Mouse (Mus musculus) brain, embryonic 14.5 days (tissue): ENCODE measurements around the gene Tns2. TPM values are rescaled to one million over a fixed set of nuclear protein-coding genes. Genes with fewer than 3 reads are reported as not detected.
A peak's percentile ranks its signal among the peaks of the same experiment; 100 is the strongest.

Source experiments
- DNase-seq: peaks from one replicate; pipeline ENCODE4 v3.0.0-alpha.2; 2011; ENCODE audit warnings: low read depth
- CTCF ChIP-seq: fragments of 200-500 bp; IDR thresholded peaks from 2 replicates; pipeline ENCODE4 v1.5.1; 2012; ENCODE audit warnings: inconsistent platforms, mild to moderate bottlenecking, moderate library complexity, borderline replicate concordance; ENCODE audit not compliant: insufficient read depth, insufficient read length; ENCODE audit errors: extremely low read depth
- POLR2A ChIP-seq: fragments of 200-500 bp; IDR thresholded peaks from 2 replicates; pipeline ENCODE4 v1.6.1; 2012; ENCODE audit warnings: mild to moderate bottlenecking, inconsistent platforms, borderline replicate concordance; ENCODE audit not compliant: poor library complexity, insufficient read depth, insufficient read length, severe bottlenecking; ENCODE audit errors: extremely low read depth
- polyA plus RNA-seq: library from polyadenylated mRNA; depleted of rRNA; stranded (reverse); fragments of >200 nt; gene quantifications from 2 replicates; pipeline ENCODE4 v1.2.3, GENCODE M21; 2012; rRNA removed

The Tns2 gene
- 10.2 and 18.8 TPM in 2 replicates for polyA plus RNA-seq

GRCm38 (mm10) chr15:102100161-102100981, at the start of gene Tns2:
Gene Tns2, plus strand, starts transcription at chr15:102100413.
- TF ChIP-seq POLR2A (no peak), CTCF (peak; percentile 33; the same call in 1 of the 2 replicates)
- peak; percentile 74 for DNase-seq

DNA sequence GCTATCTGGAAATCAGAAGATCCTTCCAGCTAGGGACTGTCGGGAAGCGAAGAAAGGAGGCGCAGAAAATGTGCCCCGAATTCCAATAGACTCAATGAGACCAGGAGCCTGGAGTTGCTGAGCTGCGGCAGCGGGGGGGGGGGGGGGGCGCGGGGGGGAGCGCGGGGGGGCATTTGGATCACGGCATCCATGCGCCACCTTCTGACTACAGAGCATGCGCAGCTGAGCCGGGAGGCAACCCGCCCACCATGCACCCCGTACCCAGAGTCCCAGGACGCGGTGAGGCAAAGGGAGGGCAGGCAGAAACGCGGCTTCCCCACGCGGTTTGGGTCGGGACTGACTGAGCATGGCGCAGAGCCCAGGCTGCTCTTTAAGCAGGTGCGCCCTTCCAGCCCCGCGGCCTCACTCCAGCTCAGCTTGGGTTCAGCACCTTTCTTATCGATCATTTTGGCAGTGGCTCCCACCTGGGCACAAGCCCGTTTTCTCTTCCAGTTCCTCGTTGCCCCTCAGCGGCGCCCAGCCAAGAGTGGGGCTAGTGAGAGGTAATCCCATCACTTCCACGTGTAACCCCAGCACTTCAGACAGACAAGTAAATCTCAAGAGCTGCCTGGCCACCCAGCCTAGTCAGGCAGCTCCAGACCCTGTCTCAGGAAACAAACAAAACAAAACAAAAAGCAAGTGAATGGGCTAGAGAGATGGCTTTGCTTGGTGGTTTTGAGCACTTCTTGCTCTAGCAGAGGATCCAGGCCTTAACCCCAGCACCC, 48.1 kb upstream of the Tns2 start:
- peak; percentile 83 for DNase-seq

DNA sequence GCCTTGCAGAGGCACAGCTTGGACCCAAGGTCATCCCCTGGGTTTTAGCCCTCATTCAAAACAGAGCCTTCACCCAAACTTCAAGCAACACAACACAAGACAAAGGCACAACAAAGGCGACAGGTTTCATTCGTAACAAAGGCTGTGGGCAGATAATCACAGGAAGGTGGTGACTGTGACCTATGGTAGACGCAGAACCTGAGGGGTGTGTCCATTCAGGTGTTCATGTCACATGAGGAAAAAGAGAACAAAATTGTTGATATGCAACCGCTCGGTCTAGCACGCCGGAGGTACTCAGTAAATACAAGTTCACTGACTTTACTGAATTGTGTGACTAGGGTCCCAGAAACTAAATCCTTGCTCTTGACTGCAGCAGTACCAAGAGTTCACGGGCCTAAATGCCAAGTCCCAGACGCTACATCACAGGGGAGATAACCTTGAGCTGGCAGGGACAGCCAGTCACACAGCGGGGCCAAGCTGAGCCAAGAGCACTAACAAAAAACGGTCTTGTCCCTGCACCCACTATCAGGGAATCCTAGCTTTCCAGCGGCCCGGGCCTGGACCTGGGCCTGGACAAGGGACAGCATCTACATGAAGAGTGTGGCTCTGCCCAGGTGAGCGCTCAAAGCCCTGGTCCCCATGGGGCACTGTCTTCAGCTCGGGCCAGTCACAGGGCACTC, 43.6 kb upstream of the Tns2 start:
- no peak for DNase-seq
- no peak for TF ChIP-seq POLR2A
- no peak for TF ChIP-seq CTCF

More for the DNA sequence above, 48.1 kb upstream of the Tns2 start:
- no peak for TF ChIP-seq CTCF
- TF ChIP-seq POLR2A: no peak

- TF ChIP-seq POLR2A: no peak
- peak; percentile 100 for TF ChIP-seq CTCF
- DNase-seq: peak; percentile 96
Observed at GRCm38 (mm10) chr15:102065661-102066325, 34.4 kb upstream of the Tns2 start.

DNA sequence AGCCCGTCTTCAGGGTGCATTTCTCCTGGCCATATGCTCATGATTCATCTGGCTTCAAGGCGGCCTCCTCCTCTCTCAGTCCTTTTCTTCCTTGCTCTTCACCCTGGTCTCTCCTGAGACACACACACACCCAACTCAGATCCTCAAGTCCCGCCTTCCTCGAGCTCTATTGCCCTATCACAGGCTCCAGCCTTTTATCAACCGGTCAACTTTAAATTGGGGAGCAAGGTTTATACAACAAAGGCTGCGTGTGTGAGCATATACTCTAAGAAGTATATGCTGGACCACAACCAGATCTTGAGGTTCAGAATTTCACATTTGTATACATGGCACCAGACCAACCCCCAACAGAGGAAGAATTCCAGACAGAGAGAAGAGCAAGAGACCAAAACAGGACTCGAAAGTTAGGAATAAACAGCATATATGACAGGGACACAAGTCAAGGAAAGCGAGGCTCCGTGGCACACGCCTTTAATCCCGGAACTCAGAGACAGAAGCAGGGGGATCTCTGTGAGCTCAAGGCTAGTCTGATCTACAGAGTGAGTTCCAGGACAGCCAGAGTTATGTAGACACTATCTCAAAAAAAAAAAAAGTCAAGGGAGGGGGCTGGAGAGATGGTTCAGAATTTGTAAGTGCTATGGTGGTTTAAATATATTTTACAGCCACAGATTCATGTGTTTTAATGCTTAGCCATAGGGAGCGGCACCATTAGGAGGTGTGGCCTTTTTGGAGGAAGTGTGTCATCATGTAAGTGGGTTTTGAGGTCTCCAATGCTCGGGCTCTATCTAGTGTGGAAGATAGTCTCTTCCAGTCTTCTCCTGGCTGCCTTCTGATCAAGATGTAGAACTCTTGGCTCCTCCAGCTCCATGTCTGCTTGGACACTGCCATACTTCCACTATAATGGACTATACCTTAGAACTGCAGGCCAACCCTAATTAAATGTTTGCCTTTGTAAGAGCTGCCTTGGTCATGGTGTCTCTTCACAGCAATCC, 29.4 kb upstream of the Tns2 start:
- no peak for DNase-seq
- TF ChIP-seq CTCF (no peak), POLR2A (no peak)

GRCm38 (mm10) chr15:102072963-102073558, 27.2 kb upstream of the Tns2 start:
- TF ChIP-seq CTCF (no peak), POLR2A (no peak)

GRCm38 (mm10) chr15:102073559-102074069, 26.6 kb upstream of the Tns2 start, which contains the start of gene Eif4b:
Gene Eif4b, plus strand, starts transcription at chr15:102073773.
- peak; percentile 100 for DNase-seq
- no peak for TF ChIP-seq CTCF
- TF ChIP-seq POLR2A: peak; percentile 35; the same call in 1 of the 2 replicates

More at GRCm38 (mm10) chr15:102072963-102073558, 27.2 kb upstream of the Tns2 start:
- DNase-seq: no peak

DNA sequence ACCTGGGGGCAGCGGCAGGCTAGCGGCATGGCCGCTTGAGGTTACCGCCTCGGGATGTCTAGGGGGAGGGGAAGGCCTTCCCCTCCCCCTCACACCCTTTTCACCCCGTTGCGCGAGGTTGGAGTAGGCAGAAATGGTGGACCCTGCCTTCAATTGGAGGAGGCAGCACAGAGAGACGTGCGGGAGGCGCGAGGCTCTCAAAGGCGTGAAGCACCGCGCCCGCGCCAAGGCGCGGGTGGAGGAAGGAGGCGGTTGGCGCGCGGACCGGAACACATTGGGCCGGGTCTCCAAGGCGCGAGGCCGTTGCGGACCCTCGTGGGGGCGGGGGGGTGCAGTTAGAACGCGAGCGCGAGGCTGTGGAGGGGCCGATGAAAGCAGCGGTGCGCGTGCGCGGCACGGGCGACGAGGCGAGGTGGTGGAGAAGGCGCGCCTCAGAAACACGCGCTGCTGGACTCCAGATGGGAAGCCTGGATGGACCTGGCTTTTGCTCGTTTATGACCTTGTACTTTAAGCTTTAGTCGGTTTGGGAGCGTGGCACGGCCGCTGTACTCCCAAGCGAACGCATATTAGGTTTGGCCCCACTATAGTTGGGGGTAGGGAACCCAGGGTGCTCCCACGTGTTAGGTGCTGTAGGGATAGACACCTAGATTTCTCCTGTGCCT, 26.0 kb upstream of the Tns2 start:
- peak; percentile 74 for DNase-seq

GRCm38 (mm10) chr15:102074876-102075585, 25.2 kb upstream of the Tns2 start:
- no peak for DNase-seq
- TF ChIP-seq POLR2A (no peak), CTCF (no peak)

More for the DNA sequence above, 26.0 kb upstream of the Tns2 start:
- TF ChIP-seq POLR2A (0 out of 2 replicates have a peak, but pooled peaks have one; percentile 27), CTCF (no peak)
